Mouse (Mus musculus) ES-E14 (cell line): ENCODE data around the gene Plet1.

Experiments used
- CHD2 ChIP-seq: IDR thresholded peaks from 2 replicates; pipeline ENCODE4 v1.6.1; 2014; ENCODE audit warnings: mild to moderate bottlenecking, low read depth, low read length, inconsistent platforms
- HCFC1 ChIP-seq: IDR thresholded peaks from 2 replicates; pipeline ENCODE4 v1.6.1; 2012; ENCODE audit warnings: low read length, inconsistent platforms, borderline replicate concordance; ENCODE audit not compliant: insufficient read depth
- ZC3H11A ChIP-seq: IDR thresholded peaks from 2 replicates; pipeline ENCODE4 v1.6.1; 2012; ENCODE audit warnings: low read depth, mild to moderate bottlenecking, inconsistent platforms, low read length, borderline replicate concordance

- TF ChIP-seq CHD2, result no peak
- TF ChIP-seq ZC3H11A, result no peak
- TF ChIP-seq HCFC1, result no peak
These were observed 30.6 kb downstream of the Plet1 start for GRCm38 (mm10) chr9:50524936-50525335.
